Mouse (Mus musculus): ENCODE data around the gene E130308A19Rik.
A peak's percentile ranks its signal among the peaks of the same experiment; 100 is the strongest.

E130308A19Rik gene

DNA sequence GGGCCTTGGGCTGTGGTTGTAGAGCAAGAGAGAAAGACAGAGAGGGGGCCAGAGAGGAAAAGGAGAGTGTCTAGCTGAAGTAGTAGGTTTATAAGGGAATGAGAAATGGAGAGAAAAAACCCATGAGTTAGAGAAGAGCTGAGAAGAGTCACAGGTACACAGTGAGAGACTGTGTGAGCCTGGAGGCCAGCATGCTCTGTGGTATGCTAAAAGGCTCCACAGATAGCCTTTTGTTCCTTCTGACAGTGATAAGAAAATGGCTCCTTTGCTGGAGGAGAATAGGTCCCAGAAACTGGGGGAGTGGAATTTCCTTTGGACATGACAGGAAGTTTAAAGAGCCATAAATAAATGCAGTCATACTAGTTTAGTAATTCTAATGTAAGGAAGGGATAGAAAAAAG, 13.2 kb downstream of the E130308A19Rik start:
- DNase-seq (ENCODE audit: low read depth, low spot score): no peak

DNA sequence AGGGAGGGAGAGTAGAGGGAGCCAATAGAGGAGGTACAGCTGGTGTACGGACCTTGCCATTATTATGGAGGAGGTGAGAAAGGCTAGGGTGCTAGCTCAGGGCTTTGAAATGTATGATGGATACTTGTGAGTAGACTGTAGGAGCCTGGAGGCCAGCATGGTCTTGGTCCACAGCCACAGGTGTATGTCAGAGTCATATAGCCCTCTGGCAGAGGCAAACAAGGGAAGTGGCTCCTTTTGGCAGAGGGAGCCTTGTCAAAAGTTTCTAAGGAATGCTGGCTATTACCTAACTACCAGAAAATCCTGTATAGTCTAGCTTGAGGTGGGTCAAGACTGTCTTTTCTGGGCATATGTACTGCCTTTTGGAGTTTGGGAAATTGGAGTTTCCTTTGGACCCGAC, 14.7 kb downstream of the E130308A19Rik start:
- DNase-seq (ENCODE audit: low read depth, low spot score): no peak

GRCm38 (mm10) chr4:59642039-59642438, 16.0 kb downstream of the E130308A19Rik start:
- DNase-seq (ENCODE audit: low read depth, low spot score): no peak

- no peak for DNase-seq (ENCODE audit: low read depth, low spot score)
Measured at GRCm38 (mm10) chr4:59642657-59643056, 16.6 kb downstream of the E130308A19Rik start.

GRCm38 (mm10) chr4:59644431-59644830, 18.4 kb downstream of the E130308A19Rik start:
- DNase-seq (ENCODE audit: low read depth, low spot score): no peak

- no peak for DNase-seq (ENCODE audit: low read depth, low spot score)
Measured at GRCm38 (mm10) chr4:59644992-59645391, 19.0 kb downstream of the E130308A19Rik start.

GRCm38 (mm10) chr4:59645610-59646009, 19.6 kb downstream of the E130308A19Rik start:
- no peak for DNase-seq (ENCODE audit: low read depth, low spot score)

DNA sequence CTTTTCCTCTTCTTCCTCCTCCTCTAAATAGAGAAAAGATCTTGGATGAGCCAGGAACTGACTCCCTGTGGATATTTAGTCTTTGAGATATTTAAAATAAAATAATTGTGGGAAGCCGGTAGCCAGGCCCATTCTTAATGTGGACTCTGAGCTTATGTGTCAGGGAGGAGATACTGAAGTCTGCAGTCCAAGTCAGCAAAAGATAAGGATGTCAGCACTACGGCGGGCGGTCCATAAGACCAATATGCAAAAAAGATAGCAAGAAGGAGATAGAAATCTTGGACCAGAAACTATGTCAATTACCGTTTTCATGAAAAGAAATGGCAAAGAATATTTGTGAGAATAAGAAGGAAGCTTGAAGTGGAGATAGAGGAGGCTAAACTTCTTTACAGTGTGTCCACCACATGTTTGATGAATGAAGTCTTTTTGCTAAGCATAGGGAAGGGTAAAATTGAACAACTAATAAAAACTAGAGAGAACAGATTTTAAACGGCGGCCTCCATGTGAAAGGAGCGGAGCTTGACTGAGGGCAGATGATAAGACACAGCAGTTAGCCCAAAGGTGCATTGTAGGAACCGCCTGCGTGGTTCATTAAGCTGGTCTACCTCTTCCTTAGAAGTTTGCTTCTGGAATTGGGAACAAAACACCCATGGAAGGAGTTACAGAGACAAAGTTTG, 20.1 kb downstream of the E130308A19Rik start:
- no peak for DNase-seq (ENCODE audit: low read depth, low spot score)

GRCm38 (mm10) chr4:59649119-59649518, 23.1 kb downstream of the E130308A19Rik start:
- DNase-seq (ENCODE audit: low read depth, low spot score): no peak

GRCm38 (mm10) chr4:59652166-59652681, 26.2 kb downstream of the E130308A19Rik start:
- peak; percentile 26 for DNase-seq (ENCODE audit: low read depth, low spot score)

GRCm38 (mm10) chr4:59656061-59656642, 30.1 kb downstream of the E130308A19Rik start:
- DNase-seq (ENCODE audit: low read depth, low spot score): no peak

GRCm38 (mm10) chr4:59662163-59662562, 36.2 kb downstream of the E130308A19Rik start:
- DNase-seq (ENCODE audit: low read depth, low spot score): no peak

DNA sequence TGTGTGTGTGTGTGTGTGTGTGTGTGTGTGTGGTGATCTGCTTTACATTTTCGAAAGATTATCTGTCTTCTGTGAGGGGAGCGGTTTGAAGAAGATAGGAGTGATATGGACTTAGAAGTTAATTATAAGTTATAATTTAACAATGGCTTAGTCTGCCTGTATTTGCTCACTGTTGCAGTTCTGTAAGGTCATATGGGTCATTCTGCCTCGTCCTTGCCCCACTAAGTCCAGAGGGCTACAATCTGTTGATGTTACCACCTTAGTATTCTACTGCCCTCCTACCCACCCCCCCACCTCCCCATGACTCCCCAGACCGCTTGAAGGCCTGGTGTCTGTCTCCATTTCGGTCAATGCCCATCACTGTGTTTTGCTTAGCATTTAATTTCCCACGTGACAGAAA, 37.4 kb downstream of the E130308A19Rik start:
- DNase-seq (ENCODE audit: low read depth, low spot score): no peak

DNA sequence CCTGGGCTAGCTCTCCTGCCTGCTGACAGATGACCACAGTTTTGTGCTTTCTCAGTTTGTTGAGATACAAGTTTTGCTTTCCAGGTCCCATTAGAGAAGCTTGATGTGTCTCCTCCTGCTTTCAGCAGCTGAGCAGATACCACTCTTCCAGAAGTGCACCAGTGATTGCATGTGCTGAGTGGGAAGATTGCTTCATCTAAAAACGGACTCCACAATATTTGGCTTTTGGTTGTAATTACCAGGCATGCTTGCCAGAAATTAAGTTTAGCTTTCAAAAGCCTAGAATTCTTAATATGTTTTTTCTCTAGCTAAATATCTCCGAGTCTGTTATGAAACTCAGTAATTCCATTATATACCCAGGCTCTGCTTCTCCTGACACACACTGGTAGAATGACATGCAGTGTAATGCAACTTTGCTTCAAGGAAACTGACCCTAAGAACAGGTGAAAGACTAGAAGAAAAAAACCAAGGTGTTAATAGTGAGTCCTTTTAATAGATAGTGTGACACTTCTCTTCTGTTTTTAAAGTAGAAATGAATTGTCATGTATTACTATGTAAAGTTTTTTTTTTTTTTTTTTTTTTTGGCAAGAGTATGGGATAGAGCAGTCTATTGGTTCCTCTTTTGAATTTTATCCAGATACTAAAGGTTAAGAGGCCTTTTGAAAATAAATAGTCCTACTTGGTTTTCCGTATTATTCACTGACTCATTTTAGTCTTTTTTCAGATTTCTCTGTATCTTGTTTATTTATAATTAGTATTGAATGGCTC, 40.7 kb downstream of the E130308A19Rik start:
- no peak for DNase-seq (ENCODE audit: low read depth, low spot score)

- no peak for DNase-seq (ENCODE audit: low read depth, low spot score)
Measured at GRCm38 (mm10) chr4:59668050-59668449, 42.0 kb downstream of the E130308A19Rik start.

GRCm38 (mm10) chr4:59669131-59669530, 43.1 kb downstream of the E130308A19Rik start:
- DNase-seq (ENCODE audit: low read depth, low spot score): no peak

GRCm38 (mm10) chr4:59670015-59670414, 44.0 kb downstream of the E130308A19Rik start:
- no peak for DNase-seq (ENCODE audit: low read depth, low spot score)

- no peak for DNase-seq (ENCODE audit: low read depth, low spot score)
Measured at GRCm38 (mm10) chr4:59673423-59674117, 47.6 kb downstream of the E130308A19Rik start.

DNA sequence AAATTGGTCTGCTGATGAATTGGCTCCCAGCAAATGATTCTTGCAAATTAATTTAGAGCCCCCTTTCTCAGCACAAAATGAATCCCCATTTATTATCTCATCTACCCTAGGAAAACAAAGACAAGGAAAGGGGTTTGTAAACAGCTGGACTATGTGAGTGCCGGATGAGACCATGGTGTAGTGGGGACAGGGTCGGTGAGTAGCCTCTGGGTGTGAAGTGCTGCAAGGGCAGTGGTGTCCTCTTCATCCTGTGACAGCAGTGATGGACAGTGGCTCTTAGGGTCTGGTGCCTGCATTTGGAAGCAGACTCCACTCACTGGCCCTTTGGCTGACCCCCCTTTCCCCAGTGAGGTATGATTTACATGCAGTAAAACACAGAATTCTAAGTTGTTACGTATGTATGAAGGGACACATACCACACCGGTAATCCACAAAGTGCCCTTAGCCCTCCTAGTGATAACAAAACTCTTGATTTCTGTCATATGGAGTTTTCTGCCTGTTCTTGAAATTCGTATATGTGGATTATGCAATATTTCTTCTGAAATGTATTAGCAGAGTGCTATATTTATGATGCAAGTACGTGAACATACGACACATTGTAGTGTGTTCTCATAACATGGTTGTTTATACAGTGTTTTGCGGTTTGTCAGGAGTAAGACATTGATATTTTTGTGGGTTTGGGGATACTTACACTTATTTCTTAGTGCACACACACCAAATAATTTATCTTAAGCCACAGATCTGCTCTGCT, 49.1 kb downstream of the E130308A19Rik start:
- DNase-seq (ENCODE audit: low read depth, low spot score): no peak

- DNase-seq (ENCODE audit: low read depth, low spot score): no peak
Measured at GRCm38 (mm10) chr4:59675699-59676098, 49.7 kb downstream of the E130308A19Rik start.

DNA sequence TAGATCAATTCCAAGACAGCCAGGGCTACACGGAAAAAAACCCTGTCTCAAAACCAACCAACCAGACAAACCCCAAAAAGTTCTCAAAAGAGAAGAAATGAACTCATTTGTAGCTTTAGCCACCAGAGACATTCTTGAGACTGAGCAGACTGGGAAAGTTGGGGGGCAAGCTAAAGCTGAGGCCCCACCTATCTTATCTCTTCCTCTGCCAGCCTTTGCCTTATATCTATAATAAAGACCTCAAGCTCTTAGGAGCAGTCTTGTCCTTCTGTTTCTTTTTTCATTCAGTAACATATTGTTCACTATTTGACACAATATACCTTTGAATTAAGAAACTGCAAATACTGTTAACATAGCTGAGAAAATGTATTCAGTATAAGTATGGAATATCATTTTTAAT, 55.4 kb downstream of the E130308A19Rik start:
- DNase-seq (ENCODE audit: low read depth, low spot score): no peak

All from 3T3-L1 (cell line).